Mouse (Mus musculus): Measurements from ENCODE around the gene Ccdc103. TPM values are rescaled to one million over a fixed set of nuclear protein-coding genes. Genes with fewer than 3 reads are reported as not detected.

Ccdc103 gene
- polyA plus RNA-seq, 1 experiment, result 0.26 TPM

DNA sequence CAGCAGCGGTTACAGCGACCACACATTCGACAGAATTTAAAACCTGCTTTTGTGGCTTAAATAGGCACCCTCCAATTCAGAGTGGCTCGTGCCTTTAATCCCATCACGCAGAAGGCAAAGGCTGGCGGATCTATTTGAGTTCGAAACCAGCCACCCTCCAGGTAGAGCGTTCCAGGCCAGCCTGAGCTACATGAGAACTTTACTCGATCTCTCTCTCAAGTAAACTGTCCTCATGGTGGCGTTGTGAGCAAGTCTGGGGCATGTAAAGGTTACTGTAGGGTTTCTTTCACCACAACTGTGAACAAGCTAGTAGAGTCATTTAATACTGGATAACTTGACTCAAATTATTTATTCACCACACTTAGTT lies 44.3 kb downstream of the Ccdc103 start:
- H3K9me3 ChIP-seq (ENCODE audit: control insufficient read depth, low read length), result no peaks in the 10 kb centered on the region
- H3K27me3 ChIP-seq (ENCODE audit: control insufficient read depth), result peaks cover 14% of the 10 kb centered on the region
- H3K4me3 ChIP-seq (replicated peaks), result peak overlapping the region; percentile 99
- peaks cover 33% of the 10 kb centered on the region for H3K36me3 ChIP-seq (ENCODE audit: control insufficient read depth)
- peaks cover 51% of the 10 kb centered on the region for H3K4me1 ChIP-seq (ENCODE audit: control insufficient read depth)
- TF ChIP-seq TAL1 (IDR thresholded peaks at IDR 0.05; ENCODE audit: low read length) (no peak), GATA1 (IDR thresholded peaks at IDR 0.05; ENCODE audit: low read length) (no peak)

GRCm38 (mm10) chr11:102930672-102931071 lies 49.7 kb downstream of the Ccdc103 start:
- Histone ChIP-seq H3K4me1 (ENCODE audit: control insufficient read depth) (peaks cover 11% of the 10 kb centered on the region), H3K36me3 (ENCODE audit: control insufficient read depth) (no peaks in the 10 kb centered on the region), H3K4me3 (replicated peaks) (no peak overlapping the region), H3K27me3 (ENCODE audit: control insufficient read depth) (peaks cover 59% of the 10 kb centered on the region), H3K9me3 (ENCODE audit: control insufficient read depth, low read length) (no peaks in the 10 kb centered on the region)
- TF ChIP-seq TAL1 (IDR thresholded peaks at IDR 0.05; ENCODE audit: low read length), result no peak
- TF ChIP-seq GATA1 (IDR thresholded peaks at IDR 0.05; ENCODE audit: low read length), result no peak

Other genes with a start within 250 kb of the Ccdc103 start
- gene Meioc, start 217.5 kb upstream of the Ccdc103 start, polyA plus RNA-seq (2012), result not detected in 2 replicates
- gene Ccdc43, start 183.4 kb upstream of the Ccdc103 start, polyA plus RNA-seq (2012), result 0.12 and 0.35 TPM in 2 replicates
- gene Adam11, start 119.8 kb upstream of the Ccdc103 start, polyA plus RNA-seq (2012), result 0.01 TPM in 1 of 2 replicates, not detected in the other
- gene Gjc1, start 61.5 kb upstream of the Ccdc103 start, polyA plus RNA-seq (2012), result not detected in 2 replicates
- gene Higd1b, start 45.4 kb upstream of the Ccdc103 start, polyA plus RNA-seq (2012), result not detected in 2 replicates
- 19.5 and 23.9 TPM in 2 replicates for gene Eftud2, start 219 bp upstream of the Ccdc103 start, polyA plus RNA-seq (2012)
- not detected in 2 replicates for gene Fam187a, start 4.0 kb downstream of the Ccdc103 start, polyA plus RNA-seq (2012)
- gene Gfap, start 19.7 kb downstream of the Ccdc103 start, polyA plus RNA-seq (2012), result 3.6 TPM in 2 replicates
- 13.5 and 14.9 TPM in 2 replicates for gene Kif18b, start 43.9 kb downstream of the Ccdc103 start, polyA plus RNA-seq (2012)
- gene C1ql1, start 65.5 kb downstream of the Ccdc103 start, polyA plus RNA-seq (2012), result not detected in 2 replicates
- 1.5 and 3.6 TPM in 2 replicates for gene Nmt1, start 147.0 kb downstream of the Ccdc103 start, polyA plus RNA-seq (2012)
- 2.1 and 3.4 TPM in 2 replicates for gene Dcakd, start 147.1 kb downstream of the Ccdc103 start, polyA plus RNA-seq (2012)
- 0.06 and 0.17 TPM in 2 replicates for gene Plcd3, start 220.5 kb downstream of the Ccdc103 start, polyA plus RNA-seq (2012)
- gene Acbd4, start 220.5 kb downstream of the Ccdc103 start, polyA plus RNA-seq (2012), result 67.7 and 78.7 TPM in 2 replicates
- 7.6 and 7.7 TPM in 2 replicates for gene Hexim1, start 235.0 kb downstream of the Ccdc103 start, polyA plus RNA-seq (2012)